Mouse (Mus musculus): ENCODE measurements around the gene Zfp59. TPM values are rescaled to one million over a fixed set of nuclear protein-coding genes. Genes with fewer than 3 reads are reported as not detected.

The Zfp59 gene
- polyA plus RNA-seq, 3 experiments from 2014 or later: 5.8 to 8.0 (median 6.9) TPM

DNA sequence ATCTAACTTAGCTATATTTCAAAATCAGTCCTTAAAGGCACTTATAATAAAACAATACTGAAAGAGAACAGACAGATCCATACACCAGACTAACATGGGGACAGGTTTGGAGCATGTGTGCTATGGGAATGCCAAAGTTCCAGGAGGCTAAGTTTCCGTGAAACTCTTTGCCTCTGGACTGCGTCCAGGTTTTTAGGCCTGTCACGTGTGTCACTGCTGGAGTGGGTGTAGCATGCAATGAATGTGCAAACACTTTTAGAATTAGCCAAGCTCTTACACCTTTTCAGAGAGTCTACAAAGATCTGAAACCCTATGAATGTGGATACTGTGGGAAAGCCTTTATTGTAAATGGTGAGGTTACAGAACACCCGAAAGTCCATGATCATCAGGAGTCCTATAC lies 43.3 kb downstream of the Zfp59 start:
- ATAC-seq: no peak

DNA sequence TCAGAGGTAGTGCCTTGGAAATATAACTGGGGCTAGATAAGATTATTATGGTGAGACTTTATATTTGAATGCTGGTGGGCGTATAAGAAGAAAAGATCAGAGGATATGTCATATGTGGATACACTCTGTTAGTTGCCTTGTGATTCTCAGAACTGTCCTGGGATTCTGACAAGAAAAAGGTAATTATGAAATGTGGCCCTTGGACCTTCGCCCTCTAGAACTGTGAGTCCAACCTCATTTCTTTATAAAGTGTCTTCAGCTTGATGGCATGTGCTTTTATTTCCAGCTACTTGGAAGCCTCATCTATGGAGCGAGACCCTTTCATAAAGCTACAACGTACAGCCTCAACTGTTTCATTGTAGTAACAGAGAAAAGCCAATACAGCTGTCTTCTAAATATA lies 62.2 kb downstream of the Zfp59 start:
- ATAC-seq: no peak

DNA sequence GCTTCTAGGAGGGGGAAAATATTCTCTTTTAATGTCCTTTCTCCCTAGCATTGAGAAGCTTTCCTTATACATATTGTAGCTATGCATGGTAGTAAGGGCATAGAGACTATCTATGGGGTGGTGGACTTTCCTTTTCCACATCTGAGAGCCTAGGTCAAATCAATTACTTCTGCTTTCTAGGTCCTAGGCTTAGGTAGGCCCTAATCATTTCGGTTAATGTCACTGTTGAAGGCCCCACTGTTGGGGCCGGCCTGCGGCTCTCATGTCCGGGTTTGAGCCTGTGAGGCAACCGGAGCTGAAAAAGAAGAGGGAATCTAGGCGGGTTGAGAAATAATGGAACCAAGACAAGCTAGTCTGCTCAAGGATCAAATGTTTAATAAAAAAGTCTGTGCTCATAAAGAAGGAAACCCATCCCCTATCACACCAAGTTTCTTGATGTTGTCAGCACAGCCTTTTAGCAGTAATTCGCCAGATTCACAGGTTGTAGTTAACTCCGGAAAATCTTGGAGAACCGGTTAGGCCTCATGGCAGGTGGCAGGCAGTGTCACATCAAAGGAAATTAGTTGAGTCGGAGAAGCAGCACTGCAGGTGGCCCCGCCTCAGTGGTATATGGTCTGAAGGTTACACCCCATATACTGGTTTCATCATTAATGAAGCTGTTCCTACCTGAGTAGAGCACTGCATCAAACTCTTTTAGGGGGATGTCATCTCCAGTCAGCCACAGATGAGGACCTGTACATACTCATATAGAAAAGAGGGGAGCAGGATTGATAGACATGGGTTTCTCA lies 66.8 kb downstream of the Zfp59 start:
- no peak for ATAC-seq

Other genes starting within 250 kb of the Zfp59 start
- gene Akt2, start 247.1 kb upstream of the Zfp59 start, polyA plus RNA-seq (2017; shearing (Covaris generic)): 10 to 100 TPM; 41.6 to 51.3 (median 43.1) TPM
- gene Ttc9b, start 184.7 kb upstream of the Zfp59 start, polyA plus RNA-seq (2017; shearing (Covaris generic)): not detected
- 1 to 10 TPM in 1 of 3 experiments, under 1 TPM in 2; 0.88 to 1.4 (median 0.91) TPM for gene Map3k10, start 164.0 kb upstream of the Zfp59 start, polyA plus RNA-seq (2017; shearing (Covaris generic))
- gene Zfp607b, start 149.3 kb upstream of the Zfp59 start, polyA plus RNA-seq (2017; shearing (Covaris generic)): 1 to 10 TPM; 1.9 to 3.5 (median 3.3) TPM
- 10 to 100 TPM in 1 of 3 experiments, 1 to 10 TPM in 2; 7.2 to 12.6 (median 8.5) TPM for gene Zfp60, start 107.2 kb upstream of the Zfp59 start, polyA plus RNA-seq (2017; shearing (Covaris generic))
- 1 to 10 TPM; 6.0 to 9.0 (median 6.5) TPM for gene Zfp626, start 31.4 kb upstream of the Zfp59 start, polyA plus RNA-seq (2017; shearing (Covaris generic))
- 10 to 100 TPM in 1 of 3 experiments, 1 to 10 TPM in 2; 5.8 to 11.0 (median 8.7) TPM for gene Zfp607a, start 18.9 kb downstream of the Zfp59 start, polyA plus RNA-seq (2017; shearing (Covaris generic))
- 1 to 10 TPM; 3.5 to 9.8 (median 7.0) TPM for gene Zfp974, start 90.9 kb downstream of the Zfp59 start, polyA plus RNA-seq (2017; shearing (Covaris generic))
- gene Zfp780b, start 140.6 kb downstream of the Zfp59 start, polyA plus RNA-seq (2017; shearing (Covaris generic)): 10 to 100 TPM; 31.7 to 39.9 (median 33.7) TPM
- 1 to 10 TPM; 5.0 to 6.4 (median 5.9) TPM for gene Zfp850, start 175.5 kb downstream of the Zfp59 start, polyA plus RNA-seq (2017; shearing (Covaris generic))
- gene Psmc4, start 211.5 kb downstream of the Zfp59 start, polyA plus RNA-seq (2017; shearing (Covaris generic)): 100 to 1,000 TPM; 176 to 203 (median 189) TPM
- not detected for gene Fcgbp, start 232.6 kb downstream of the Zfp59 start, polyA plus RNA-seq (2017; shearing (Covaris generic))